Mouse (Mus musculus) E14TG2a.4 (cell line): ENCODE data around the gene Senp8.
A peak's percentile ranks its signal among the peaks of the same experiment; 100 is the strongest.
"Not testable (repeated sequence)": the region's sequence is repeated elsewhere in the genome, so short reads cannot be mapped to it uniquely, and the experiment has no call there.

Experiments
- H3K27me3 ChIP-seq: 2 replicates; pipeline ENCODE4 v1.6.1; 2014; ENCODE audit warnings: low read length, control low read depth; ENCODE audit not compliant: insufficient read depth
- H3K36me3 ChIP-seq: 2 replicates; pipeline ENCODE4 v1.6.1; 2014; ENCODE audit warnings: low read length, control low read depth; ENCODE audit not compliant: insufficient read depth
- H3K4me1 ChIP-seq: replicated peaks from 2 replicates; pipeline ENCODE4 v1.6.1; 2014; ENCODE audit warnings: low read depth, low read length, control low read depth
- H3K4me3 ChIP-seq: replicated peaks from 2 replicates; pipeline ENCODE4 v1.5.1; 2014; ENCODE audit warnings: mild to moderate bottlenecking, low read length
- H3K9me3 ChIP-seq: 2 replicates; pipeline ENCODE4 v1.6.1; 2014; ENCODE audit warnings: low read length, control low read depth
- CTCF ChIP-seq: conservative IDR thresholded peaks from 2 replicates; pipeline ENCODE4 v1.5.1; 2014; ENCODE audit warnings: low read length
- NANOG ChIP-seq: IDR thresholded peaks from 2 replicates; pipeline ENCODE4 v1.6.1; 2014; ENCODE audit warnings: borderline replicate concordance, low read length, mixed read lengths
- POU5F1 ChIP-seq: IDR thresholded peaks from 2 replicates; pipeline ENCODE4 v1.6.1; 2014; ENCODE audit warnings: low read length, borderline replicate concordance

Gene Senp8

DNA sequence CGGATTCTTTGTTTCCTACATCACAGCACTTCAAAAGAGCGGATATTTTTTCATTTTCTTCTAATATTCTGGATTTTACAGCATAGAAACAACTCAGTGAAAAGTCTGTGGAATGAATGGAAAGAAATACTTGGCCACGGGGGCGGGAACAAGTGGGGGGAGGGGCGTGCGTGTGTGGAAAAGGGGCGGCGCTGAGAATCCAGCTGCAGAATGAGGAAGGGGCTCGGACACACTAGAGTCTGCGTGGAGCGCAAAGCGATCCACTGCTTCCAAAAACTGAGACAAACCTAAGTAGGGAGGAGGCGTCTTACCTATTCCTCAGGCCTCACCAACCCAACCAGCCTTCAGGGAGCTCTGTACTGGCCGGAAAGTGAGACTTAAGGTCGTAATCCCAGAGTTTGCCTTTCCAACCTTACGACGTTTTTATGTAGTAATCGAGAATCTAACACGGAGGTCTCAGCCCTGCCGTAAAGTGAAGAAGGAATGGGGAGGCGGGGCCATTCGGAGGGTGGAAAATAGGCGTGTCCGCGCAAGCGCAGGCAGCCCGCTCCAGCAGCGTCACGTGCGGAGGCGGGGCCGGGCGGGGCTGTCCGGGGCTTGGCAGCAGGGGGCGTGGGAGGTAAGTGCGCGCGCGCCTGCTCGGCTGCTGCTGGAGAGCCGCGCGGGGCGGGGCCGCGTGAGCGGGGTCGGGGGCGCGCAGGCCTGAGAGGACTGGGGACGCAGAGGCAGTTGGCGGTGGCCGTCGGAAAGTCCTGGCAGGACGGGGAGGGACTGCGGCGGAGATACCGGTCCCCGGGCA lies at the start of gene Senp8, which contains the start of gene Myo9a:
Gene Senp8 (minus strand): TSS at position 444 of the 799 bp plus-strand sequence.
Gene Myo9a (plus strand): TSS at position 630 of the 799 bp plus-strand sequence.
- Histone ChIP-seq H3K9me3 (no peaks in the 10 kb centered on the region), H3K4me3 (peak within 1 kb of the TSS; percentile 95), H3K27me3 (no peaks in the 10 kb centered on the region), H3K4me1 (peaks cover 26% of the 10 kb centered on the region), H3K36me3 (no peaks in the 10 kb centered on the region)
- no peak for TF ChIP-seq POU5F1
- TF ChIP-seq NANOG = no peak
- no peak for TF ChIP-seq CTCF

DNA sequence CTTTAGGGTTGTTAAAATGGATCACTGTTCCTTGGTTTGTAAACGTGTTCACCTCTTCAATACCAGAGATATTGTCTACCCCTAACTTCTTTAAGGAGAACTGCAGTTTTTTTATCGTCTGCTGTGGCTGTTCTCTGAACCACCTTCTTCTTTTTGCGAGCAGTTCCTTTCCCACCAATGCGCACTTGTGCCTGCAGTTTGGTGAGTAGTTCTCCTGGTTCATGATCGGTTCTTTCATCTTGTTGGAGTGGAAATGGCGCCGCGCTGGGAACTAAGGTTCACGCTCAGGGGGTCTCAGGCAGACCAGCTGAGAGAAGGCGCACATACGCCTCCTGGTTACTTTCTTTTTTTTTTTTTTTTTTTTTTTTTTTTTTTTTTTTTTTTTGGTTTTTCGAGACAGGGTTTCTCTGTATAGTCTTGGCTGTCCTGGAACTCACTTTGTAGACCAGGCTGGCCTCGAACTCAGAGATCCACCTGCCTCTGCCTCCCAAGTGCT lies 16.5 kb upstream of the Senp8 start:
- peak overlapping the region; percentile 48; the same call in 1 of the 2 replicates for H3K4me3 ChIP-seq
- not testable (repeated sequence) for H3K4me1 ChIP-seq, H3K36me3 ChIP-seq, H3K9me3 ChIP-seq, H3K27me3 ChIP-seq

DNA sequence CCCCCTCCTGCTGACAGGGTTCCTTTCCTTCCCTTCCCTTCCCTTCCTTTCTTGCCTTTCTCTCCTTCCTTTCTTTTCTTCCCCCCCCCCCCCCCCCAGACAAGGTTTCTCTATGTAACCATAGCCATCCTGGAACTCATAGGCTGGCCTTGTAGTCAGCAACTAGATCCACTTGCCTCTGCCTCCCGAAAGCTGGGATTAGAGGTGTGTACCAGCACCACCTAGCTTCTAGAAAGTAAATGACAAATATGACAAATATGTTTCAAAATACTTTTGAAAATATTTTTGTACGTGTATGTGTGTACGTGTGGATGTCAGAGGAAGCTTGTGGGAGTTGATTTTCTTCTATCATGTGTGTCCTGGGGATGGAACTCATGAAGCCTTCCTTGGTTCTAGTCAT lies 10.0 kb upstream of the Senp8 start:
- H3K4me3 ChIP-seq = no peak overlapping the region

DNA sequence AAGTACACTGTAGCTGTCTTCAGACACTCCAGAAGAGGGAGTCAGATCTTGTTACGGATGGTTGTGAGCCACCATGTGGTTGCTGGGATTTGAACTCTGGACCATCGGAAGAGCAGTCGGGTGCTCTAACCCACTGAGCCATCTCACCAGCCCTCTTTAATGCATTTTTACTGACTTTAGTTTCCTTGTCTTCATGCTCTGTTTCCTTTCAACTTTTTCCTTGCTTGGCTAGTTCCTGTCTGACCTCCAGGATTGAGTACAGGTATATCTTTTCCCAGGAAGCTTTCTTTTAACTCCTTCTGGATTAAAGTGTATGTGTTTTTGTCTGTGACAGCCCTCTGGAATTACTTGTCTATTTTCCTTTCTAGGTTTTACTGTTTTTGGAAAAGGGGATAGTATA lies 6.5 kb upstream of the Senp8 start:
- not testable (repeated sequence) for H3K4me1 ChIP-seq, H3K4me3 ChIP-seq, H3K27me3 ChIP-seq, H3K36me3 ChIP-seq, H3K9me3 ChIP-seq

More for the DNA sequence above, 10.0 kb upstream of the Senp8 start:
- TF ChIP-seq NANOG (no peak), CTCF (no peak), POU5F1 (no peak)
- H3K4me1 ChIP-seq = no peaks in the 10 kb centered on the region
- H3K36me3 ChIP-seq = no peaks in the 10 kb centered on the region
- H3K9me3 ChIP-seq = no peaks in the 10 kb centered on the region
- H3K27me3 ChIP-seq = no peaks in the 10 kb centered on the region

DNA sequence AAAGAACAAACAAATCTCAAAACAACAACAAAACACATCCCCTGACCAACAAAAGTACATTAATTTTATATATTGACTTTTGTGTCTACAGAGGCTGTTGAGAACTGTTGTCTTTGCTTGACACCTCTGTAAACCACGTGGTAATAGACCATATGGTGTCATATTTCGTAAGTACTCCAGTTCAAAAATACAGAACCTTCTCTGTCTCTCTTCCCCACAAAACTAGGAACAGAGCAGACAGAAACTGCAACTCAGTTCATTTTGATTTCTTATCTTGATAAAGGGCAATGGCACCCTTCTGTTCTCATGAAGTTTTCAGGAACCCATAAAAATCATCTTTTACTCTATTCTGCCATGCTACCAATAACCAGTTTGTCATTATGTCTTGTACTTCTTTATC lies 4.7 kb upstream of the Senp8 start:
- TF ChIP-seq NANOG = no peak
- TF ChIP-seq POU5F1 = no peak
- no peak for TF ChIP-seq CTCF
- H3K36me3 ChIP-seq = no peaks in the 10 kb centered on the region
- no peaks in the 10 kb centered on the region for H3K9me3 ChIP-seq
- H3K4me3 ChIP-seq = no peak overlapping the region
- peaks cover 7% of the 10 kb centered on the region for H3K4me1 ChIP-seq
- H3K27me3 ChIP-seq = no peaks in the 10 kb centered on the region

DNA sequence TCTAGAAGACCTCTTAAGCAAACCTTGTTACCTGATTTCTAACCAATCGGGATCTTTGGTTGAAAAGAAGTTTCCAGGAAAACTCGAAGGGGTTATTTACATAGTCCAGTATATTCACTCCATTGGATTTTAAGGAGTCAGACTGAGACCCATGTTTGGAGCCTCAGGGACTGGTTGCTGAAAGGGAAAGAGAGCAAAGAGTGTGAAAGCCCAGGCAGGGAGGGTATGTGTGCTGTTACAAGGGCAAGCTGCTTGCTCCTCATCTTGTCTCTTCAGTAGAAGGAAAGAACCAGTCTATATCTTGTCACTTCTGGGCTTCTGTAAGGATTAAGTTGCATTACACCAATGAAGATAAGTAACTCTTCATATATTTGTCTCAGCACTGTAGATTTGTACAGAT lies 1.5 kb upstream of the Senp8 start:
- TF ChIP-seq POU5F1 = no peak
- TF ChIP-seq CTCF = no peak
- no peak for TF ChIP-seq NANOG
- no peaks in the 10 kb centered on the region for H3K27me3 ChIP-seq
- H3K4me3 ChIP-seq = peak overlapping the region; percentile 95
- peaks cover 24% of the 10 kb centered on the region for H3K4me1 ChIP-seq
- no peaks in the 10 kb centered on the region for H3K9me3 ChIP-seq
- H3K36me3 ChIP-seq = no peaks in the 10 kb centered on the region

DNA sequence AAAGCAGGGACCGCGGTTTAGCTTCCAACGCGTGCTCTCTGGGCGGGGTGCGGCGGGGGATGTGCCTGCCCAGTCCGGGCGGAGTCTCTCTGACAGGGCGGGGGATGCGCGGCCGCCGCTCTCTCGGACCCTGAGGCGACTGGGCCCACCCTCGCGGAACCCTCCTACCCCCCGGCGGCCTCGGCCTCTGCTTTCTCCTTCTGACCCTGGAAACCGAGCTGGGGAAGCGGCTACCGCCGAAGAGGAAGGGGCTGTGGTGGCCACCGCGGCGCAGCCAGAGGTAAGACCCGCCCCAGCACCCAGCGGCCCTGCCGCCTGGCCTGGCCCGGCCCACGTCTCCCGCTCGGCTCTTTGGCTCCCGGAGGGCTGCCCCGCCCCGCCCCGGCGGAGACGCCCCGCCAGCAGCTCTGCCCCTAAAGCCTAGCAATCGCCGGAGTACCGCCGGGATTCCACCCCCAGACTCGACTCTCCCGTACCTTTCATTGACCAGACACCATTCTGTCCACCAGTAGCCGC lies 614 bp upstream of the Senp8 start:
- H3K4me1 ChIP-seq = peaks cover 25% of the 10 kb centered on the region
- H3K9me3 ChIP-seq = no peaks in the 10 kb centered on the region
- H3K4me3 ChIP-seq = peak overlapping the region; percentile 95
- H3K27me3 ChIP-seq = no peaks in the 10 kb centered on the region
- H3K36me3 ChIP-seq = no peaks in the 10 kb centered on the region
- TF ChIP-seq CTCF (no peak), POU5F1 (no peak), NANOG (no peak)

DNA sequence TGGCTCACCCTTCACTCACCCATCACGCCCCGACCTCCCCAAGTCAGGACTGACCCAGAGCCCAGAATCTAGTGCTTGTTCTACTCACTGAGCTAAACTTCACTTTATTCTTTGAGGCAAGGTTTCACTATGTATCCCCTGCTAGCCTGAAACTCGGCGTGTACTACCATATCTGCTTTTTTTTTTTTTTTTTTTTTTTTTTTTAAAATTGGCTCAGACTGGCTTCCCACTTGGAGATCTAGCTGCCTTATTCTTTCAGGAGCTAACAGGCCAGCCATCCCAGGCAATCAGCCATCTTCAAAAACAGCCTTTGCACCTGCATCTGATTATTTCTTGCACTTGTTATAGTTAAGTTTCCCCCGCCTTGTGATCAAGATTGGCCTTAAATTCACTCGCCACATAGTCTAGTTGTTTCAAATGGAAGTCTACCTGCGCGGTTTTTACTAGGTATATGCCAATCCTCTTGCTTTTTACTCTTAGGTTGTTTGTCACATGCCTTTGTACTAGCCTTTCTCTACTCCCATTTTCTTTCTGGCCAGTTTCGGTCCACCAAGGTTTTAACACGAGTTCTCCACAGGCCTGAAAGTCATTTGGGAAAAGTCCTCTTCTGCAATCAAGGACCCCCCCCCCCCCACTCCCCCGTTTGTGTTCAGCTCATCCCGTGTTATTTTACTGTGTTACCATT lies 787 bp downstream of the Senp8 start:
- TF ChIP-seq CTCF = no peak
- TF ChIP-seq NANOG = no peak
- TF ChIP-seq POU5F1 = no peak
- Histone ChIP-seq H3K36me3 (no peaks in the 10 kb centered on the region), H3K9me3 (no peaks in the 10 kb centered on the region), H3K4me1 (peaks cover 26% of the 10 kb centered on the region), H3K27me3 (no peaks in the 10 kb centered on the region), H3K4me3 (peak overlapping the region; percentile 95)

DNA sequence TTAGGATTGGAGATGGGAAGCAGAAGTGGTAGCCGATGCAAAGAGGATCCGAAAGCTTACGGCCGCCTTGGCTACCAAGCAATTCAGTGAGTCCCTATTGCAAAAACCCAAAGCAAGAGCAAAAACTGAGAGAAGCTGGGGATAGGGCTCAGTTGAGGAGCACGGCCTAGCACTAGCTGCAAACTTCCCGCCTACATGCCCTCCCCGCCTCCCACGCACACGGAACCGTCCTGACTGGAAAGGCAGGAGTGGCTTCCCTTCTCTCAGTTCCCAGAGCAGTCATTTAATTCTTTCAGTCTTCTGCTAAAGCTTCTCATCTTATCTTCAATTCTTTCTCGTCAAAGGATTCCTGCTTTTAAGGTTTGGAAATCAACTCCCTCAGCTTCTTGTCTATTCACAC lies 1.5 kb downstream of the Senp8 start:
- H3K4me1 ChIP-seq = peaks cover 26% of the 10 kb centered on the region
- TF ChIP-seq NANOG = no peak
- TF ChIP-seq CTCF = no peak
- peak overlapping the region; percentile 95 for H3K4me3 ChIP-seq
- no peaks in the 10 kb centered on the region for H3K9me3 ChIP-seq
- no peaks in the 10 kb centered on the region for H3K27me3 ChIP-seq
- H3K36me3 ChIP-seq = no peaks in the 10 kb centered on the region
